Comparison of ENCODE assay signal across 8 mouse cellular contexts in genomic region chr13:91178428-91179160, GRCm38 (mm10). TPM values are rescaled to one million over a fixed set of nuclear protein-coding genes. Genes with fewer than 3 reads are reported as not detected.
DNase-seq lines count a peak whose midpoint lies in the region; ATAC-seq and TF ChIP-seq lines count a peak whose summit lies in the region.

No protein-coding gene starts in this region.

- 0 out of 2 replicates have a peak, but pooled peaks have one; percentile 29 for ATAC-seq in common myeloid progenitor, adult 5-6 weeks (replicated peaks; ENCODE audit: low read depth, poor library complexity, severe bottlenecking)
- ATAC-seq in hindbrain, postnatal 0 days, result peak; percentile 78
- ATAC-seq in heart, embryonic 11.5 days (replicated peaks; ENCODE audit: insufficient number of reproducible peaks, low FRiP score, low TSS enrichment), result no peak

- H3K27ac ChIP-seq in hindbrain, postnatal 0 days, result 0 out of 2 replicates have a peak overlapping the region, but pooled peaks have one; percentile 16
- no peak overlapping the region for H3K27ac ChIP-seq in heart, embryonic 11.5 days (ENCODE audit: low read depth, low read length)

- peak; percentile 37 for DNase-seq in layer of hippocampus, adult 11-12 months (ENCODE audit: low spot score)
- DNase-seq in layer of hippocampus, postnatal 10 days (ENCODE audit: low spot score in 2 of 2), result no peak
- peak; percentile 77 for DNase-seq in hindbrain, postnatal 0 days (ENCODE audit: low spot score)
- peak; percentile 37 to 70 for DNase-seq in right cerebral cortex, adult 2 months (ENCODE audit: low spot score in 2 of 2)
- no peak for DNase-seq in thymus, postnatal 36 days
- no peak for DNase-seq in spleen, postnatal 4 days (ENCODE audit: low spot score in 2 of 2)

- H3K27me3 ChIP-seq in hindbrain, postnatal 0 days (ENCODE audit: insufficient read depth, low read length), result no peaks in the 10 kb centered on the region
- H3K27me3 ChIP-seq in heart, embryonic 11.5 days (ENCODE audit: control insufficient read depth, insufficient read depth, low read length), result no peaks in the 10 kb centered on the region

- WGBS in hindbrain, postnatal 0 days, result 29% methylated on average over 9 of the region's 9 CpGs
- WGBS in heart, embryonic 11.5 days (ENCODE audit: insufficient replicate concordance), result 62% methylated on average over 9 of the region's 9 CpGs

- peak; percentile 55 for TF ChIP-seq CTCF in hindbrain, postnatal 0 days (IDR thresholded peaks at IDR 0.05; ENCODE audit: low read depth)

- no peaks in the 10 kb centered on the region for H3K36me3 ChIP-seq in hindbrain, postnatal 0 days (ENCODE audit: insufficient read depth, low read length)
- H3K36me3 ChIP-seq in heart, embryonic 11.5 days (ENCODE audit: control insufficient read depth, insufficient read depth, low read length), result no peaks in the 10 kb centered on the region

- H3K4me1 ChIP-seq in hindbrain, postnatal 0 days (ENCODE audit: insufficient read depth, low read length), result peaks cover 14% of the 10 kb centered on the region; the same call in 1 of the 2 replicates
- H3K4me1 ChIP-seq in heart, embryonic 11.5 days (ENCODE audit: control insufficient read depth, insufficient read depth, low read length), result no peaks in the 10 kb centered on the region

- no peak overlapping the region for H3K4me2 ChIP-seq in hindbrain, postnatal 0 days (ENCODE audit: low read depth, low read length)
- H3K4me2 ChIP-seq in heart, embryonic 11.5 days, result no peak overlapping the region

- no peaks in the 10 kb centered on the region for H3K9me3 ChIP-seq in hindbrain, postnatal 0 days (ENCODE audit: low read length)
- no peaks in the 10 kb centered on the region for H3K9me3 ChIP-seq in heart, embryonic 11.5 days (replicated peaks; ENCODE audit: control insufficient read depth, low read length)

- H3K4me3 ChIP-seq in hindbrain, postnatal 0 days (ENCODE audit: low read length), result no peak overlapping the region
- no peak overlapping the region for H3K4me3 ChIP-seq in heart, embryonic 11.5 days (ENCODE audit: low read depth, low read length)

- no peak overlapping the region for H3K9ac ChIP-seq in hindbrain, postnatal 0 days (replicated peaks; ENCODE audit: low read length)
- H3K9ac ChIP-seq in heart, embryonic 11.5 days (ENCODE audit: low read depth, low read length), result no peak overlapping the region

RNA-seq across cellular contexts. Expression of gene Atg10, which starts 45.2 kb away (rescaled TPM):
- 10 to 100 TPM; 11.1 to 12.0 TPM for total RNA-seq in layer of hippocampus, postnatal 10 days (2021)
- total RNA-seq in common myeloid progenitor, adult 5-6 weeks (2017), result 7.3 and 24.2 TPM in 2 replicates
- 3.0 and 5.2 TPM in 2 replicates for total RNA-seq in hindbrain, postnatal 0 days (2014; rRNA removed)
- 13.9 and 16.2 TPM in 2 replicates for polyA plus RNA-seq in hindbrain, postnatal 0 days (2015; fragmentation: Nextera tagmentation; extraction: Ambion mirVana)
- polyA plus RNA-seq in heart, embryonic 11.5 days (2014; fragmentation: Nextera tagmentation; extraction: Ambion mirVana), result 22.7 and 23.0 TPM in 2 replicates

Comparison
In these comparisons a context has a peak if more than half of its experiments do, and no peak if none do; other contexts are left out.
1. DNase-seq: peak in layer of hippocampus, adult 11-12 months (single experiment), hindbrain, postnatal 0 days (single experiment) and right cerebral cortex, adult 2 months (2 of 2); none in layer of hippocampus, postnatal 10 days (0 of 2), thymus, postnatal 36 days (0 of 2) and spleen, postnatal 4 days (0 of 2).